Mouse (Mus musculus) small intestine, adult 2 months (tissue): Measurements from ENCODE around the gene Fndc3b.

Experiments
- CTCF ChIP-seq: fragments of 200-500 bp; IDR thresholded peaks from 2 replicates; pipeline ENCODE4 v1.5.1; 2012; ENCODE audit warnings: low read depth, mild to moderate bottlenecking, control low read depth, inconsistent platforms, low read length, moderate library complexity, mixed read lengths; ENCODE audit not compliant: insufficient replicate concordance, insufficient read length; ENCODE audit errors: extremely low read depth
- POLR2A ChIP-seq: fragments of 200-500 bp; IDR thresholded peaks from 2 replicates; pipeline ENCODE4 v1.6.1; 2012; ENCODE audit warnings: low read depth, mild to moderate bottlenecking, control low read depth, inconsistent platforms, low read length, moderate library complexity

- no peak for TF ChIP-seq CTCF
- no peak for TF ChIP-seq POLR2A
Measured at GRCm38 (mm10) chr3:27629716-27630115, 81.4 kb downstream of the Fndc3b start.
